26 mouse cellular contexts compared by ENCODE assay signal in the genomic region with DNA sequence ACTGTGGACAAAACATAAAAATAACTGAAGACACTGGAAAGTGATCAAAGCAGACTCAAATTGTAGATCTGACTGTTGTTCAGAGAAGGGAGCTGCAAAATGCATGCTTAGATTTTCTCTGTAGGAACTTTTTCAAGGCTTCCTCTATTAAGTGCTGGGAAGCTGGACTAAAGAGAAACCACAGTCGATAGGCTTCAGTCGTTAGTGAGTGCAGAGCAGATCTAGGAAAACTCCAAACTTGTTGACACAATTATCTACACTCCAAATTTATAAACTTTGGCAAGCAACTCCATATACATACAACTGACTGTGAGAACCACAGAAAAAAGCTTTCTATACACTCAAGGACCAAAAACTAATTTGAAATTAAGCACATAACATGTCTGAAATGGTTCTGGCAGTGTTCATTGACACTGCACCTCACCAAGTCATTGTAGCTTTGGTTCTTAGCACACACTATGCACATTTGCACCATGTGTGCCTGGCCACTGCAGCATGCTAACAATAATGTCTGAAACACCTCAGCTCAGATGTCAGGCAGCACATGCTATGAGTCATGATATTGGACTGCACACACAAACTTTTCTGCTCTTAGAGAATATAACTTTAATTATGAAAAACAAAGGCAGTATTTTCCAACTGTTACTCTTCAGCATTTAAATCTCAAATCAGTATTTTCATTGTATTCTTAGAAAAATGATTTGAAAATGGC.
DNase-seq lines count a peak whose midpoint lies in the region; ATAC-seq and TF ChIP-seq lines count a peak whose summit lies in the region.
"Had no signal": no experiment of that assay in that cellular context is flagged by ENCODE, and none has a peak within 500 bp of the region (broad histone marks: within the 10 kb centered on the region; RNA-seq: fewer than 3 reads in every experiment).

No protein-coding gene starts in this region.

- no peaks in the 10 kb centered on the region for H3K4me1 ChIP-seq in embryonic facial prominence, embryonic 14.5 days (ENCODE audit: control insufficient read depth, insufficient read depth, low read length)
- H3K4me1 ChIP-seq in embryonic facial prominence, embryonic 10.5 days: peaks cover 10% of the 10 kb centered on the region; the same call in 1 of the 2 replicates
- no peaks in the 10 kb centered on the region for H3K4me1 ChIP-seq in lung, embryonic 14.5 days (ENCODE audit: insufficient read depth)
- no peaks in the 10 kb centered on the region; the same call in 1 of the 2 replicates for H3K4me1 ChIP-seq in midbrain, embryonic 11.5 days (ENCODE audit: control insufficient read depth, insufficient read depth, low read length)
- H3K4me1 ChIP-seq in midbrain, embryonic 13.5 days (replicated peaks): peaks cover 9% of the 10 kb centered on the region
- H3K4me1 ChIP-seq: forebrain, embryonic 15.5 days; limb, embryonic 15.5 days; liver, embryonic 13.5 days; midbrain, embryonic 15.5 days; stomach, embryonic 15.5 days had no signal

- H3K4me3 ChIP-seq in embryonic facial prominence, embryonic 14.5 days (ENCODE audit: low read depth, low read length): no peak overlapping the region
- no peak overlapping the region for H3K4me3 ChIP-seq in embryonic facial prominence, embryonic 10.5 days
- H3K4me3 ChIP-seq in lung, embryonic 14.5 days (ENCODE audit: low read depth, low read length): no peak overlapping the region
- no peak overlapping the region for H3K4me3 ChIP-seq in midbrain, embryonic 11.5 days (ENCODE audit: low read depth, low read length)
- H3K4me3 ChIP-seq in midbrain, embryonic 13.5 days (replicated peaks): no peak overlapping the region
- no peak overlapping the region for H3K4me3 ChIP-seq in left cerebral cortex, adult 2 months
- H3K4me3 ChIP-seq: forebrain, embryonic 15.5 days; hindbrain, embryonic 12.5 days; limb, embryonic 15.5 days; liver, embryonic 13.5 days; midbrain, embryonic 15.5 days; neural tube, embryonic 15.5 days; stomach, embryonic 15.5 days had no signal

- no peak overlapping the region for H3K4me2 ChIP-seq in embryonic facial prominence, embryonic 14.5 days (ENCODE audit: low read depth, low read length)
- no peak overlapping the region for H3K4me2 ChIP-seq in lung, embryonic 14.5 days
- no peak overlapping the region for H3K4me2 ChIP-seq in midbrain, embryonic 11.5 days
- H3K4me2 ChIP-seq in midbrain, embryonic 13.5 days (replicated peaks): no peak overlapping the region
- H3K4me2 ChIP-seq: forebrain, embryonic 15.5 days; hindbrain, embryonic 12.5 days; limb, embryonic 15.5 days; liver, embryonic 13.5 days; midbrain, embryonic 15.5 days; neural tube, embryonic 15.5 days; stomach, embryonic 15.5 days had no signal

- H3K27me3 ChIP-seq in embryonic facial prominence, embryonic 14.5 days (replicated peaks; ENCODE audit: control insufficient read depth, insufficient read depth, low read length): no peaks in the 10 kb centered on the region
- H3K27me3 ChIP-seq in embryonic facial prominence, embryonic 10.5 days (replicated peaks; ENCODE audit: low read depth, poor library complexity, severe bottlenecking): no peaks in the 10 kb centered on the region
- H3K27me3 ChIP-seq in lung, embryonic 14.5 days (ENCODE audit: insufficient read depth, low read length): no peaks in the 10 kb centered on the region
- no peaks in the 10 kb centered on the region for H3K27me3 ChIP-seq in midbrain, embryonic 11.5 days (ENCODE audit: control insufficient read depth, insufficient read depth, low read length)
- no peaks in the 10 kb centered on the region for H3K27me3 ChIP-seq in midbrain, embryonic 13.5 days
- H3K27me3 ChIP-seq: forebrain, embryonic 15.5 days; hindbrain, embryonic 12.5 days; limb, embryonic 15.5 days; liver, embryonic 13.5 days; midbrain, embryonic 15.5 days; neural tube, embryonic 15.5 days; stomach, embryonic 15.5 days had no signal

- H3K9ac ChIP-seq in embryonic facial prominence, embryonic 14.5 days (ENCODE audit: low read depth, low read length): no peak overlapping the region
- no peak overlapping the region for H3K9ac ChIP-seq in lung, embryonic 14.5 days
- no peak overlapping the region for H3K9ac ChIP-seq in midbrain, embryonic 11.5 days (ENCODE audit: low read length)
- H3K9ac ChIP-seq in midbrain, embryonic 13.5 days (replicated peaks): no peak overlapping the region
- H3K9ac ChIP-seq: forebrain, embryonic 15.5 days; hindbrain, embryonic 12.5 days; limb, embryonic 15.5 days; liver, embryonic 13.5 days; midbrain, embryonic 15.5 days; neural tube, embryonic 15.5 days; stomach, embryonic 15.5 days had no signal

- no peak for ATAC-seq in embryonic facial prominence, embryonic 14.5 days (ENCODE audit: low read depth)
- peak; percentile 84 for ATAC-seq in lung, embryonic 14.5 days (ENCODE audit: insufficient read depth)
- ATAC-seq in midbrain, embryonic 11.5 days (ENCODE audit: low FRiP score): no peak
- no peak for ATAC-seq in midbrain, embryonic 13.5 days
- no peak for ATAC-seq in cerebellum, adult (ENCODE audit: insufficient number of reproducible peaks, low FRiP score, low TSS enrichment)
- ATAC-seq: forebrain, embryonic 15.5 days; hindbrain, postnatal 0 days; intestine, embryonic 16.5 days; midbrain, embryonic 15.5 days had no signal

- DNase-seq in embryonic facial prominence, embryonic 14.5 days (ENCODE audit: low spot score): no peak
- DNase-seq in embryonic facial prominence, embryonic 10.5 days (ENCODE audit: low spot score): no peak
- DNase-seq in lung, embryonic 14.5 days: peak; percentile 67
- no peak for DNase-seq in lung, postnatal 14 days
- DNase-seq in midbrain, embryonic 11.5 days (ENCODE audit: low spot score, missing footprints): peak; percentile 37
- DNase-seq in left cerebral cortex, adult 2 months (ENCODE audit: extremely low spot score in 1 of 2, low spot score in 2 of 2): no peak
- DNase-seq: adrenal gland, adult 8-10 months; cerebellum, adult 8-10 months; cerebellum, postnatal 25 days; heart, postnatal 36 days; kidney, adult 9 months; kidney, postnatal 25 days; liver, embryonic 13.5 days; lung, adult 18-20 months; retina, postnatal 1 day; right cerebral cortex, postnatal 14 days had no signal

- no peaks in the 10 kb centered on the region for H3K9me3 ChIP-seq in embryonic facial prominence, embryonic 14.5 days (ENCODE audit: control insufficient read depth, low read length)
- no peaks in the 10 kb centered on the region for H3K9me3 ChIP-seq in embryonic facial prominence, embryonic 10.5 days
- H3K9me3 ChIP-seq in lung, embryonic 14.5 days (ENCODE audit: low read depth, low read length): no peaks in the 10 kb centered on the region
- no peaks in the 10 kb centered on the region for H3K9me3 ChIP-seq in midbrain, embryonic 11.5 days (ENCODE audit: control insufficient read depth, low read length)
- no peaks in the 10 kb centered on the region for H3K9me3 ChIP-seq in midbrain, embryonic 13.5 days
- H3K9me3 ChIP-seq: forebrain, embryonic 15.5 days; hindbrain, embryonic 12.5 days; limb, embryonic 15.5 days; liver, embryonic 13.5 days; midbrain, embryonic 15.5 days; neural tube, embryonic 15.5 days; stomach, embryonic 15.5 days had no signal

- 54% methylated on average over 2 of the region's 2 CpGs for WGBS in embryonic facial prominence, embryonic 14.5 days
- WGBS in embryonic facial prominence, embryonic 10.5 days: 86% methylated on average over 2 of the region's 2 CpGs
- WGBS in lung, embryonic 14.5 days: 32% methylated on average over 2 of the region's 2 CpGs
- 85% methylated on average over 2 of the region's 2 CpGs for WGBS in midbrain, embryonic 11.5 days
- WGBS in midbrain, embryonic 13.5 days: 74% methylated on average over 2 of the region's 2 CpGs

- no peak for TF ChIP-seq CTCF in lung, embryonic 14.5 days (IDR thresholded peaks at IDR 0.05; ENCODE audit: low read depth)
- no peak for TF ChIP-seq CTCF in left cerebral cortex, adult 2 months (IDR thresholded peaks at IDR 0.05)

- peak overlapping the region; percentile 6; the same call in 1 of the 2 replicates for H3K27ac ChIP-seq in embryonic facial prominence, embryonic 14.5 days (replicated peaks; ENCODE audit: low read depth, low read length)
- no peak overlapping the region for H3K27ac ChIP-seq in embryonic facial prominence, embryonic 10.5 days (replicated peaks)
- peak overlapping the region; percentile 26 for H3K27ac ChIP-seq in lung, embryonic 14.5 days (ENCODE audit: low read depth)
- H3K27ac ChIP-seq in midbrain, embryonic 11.5 days (ENCODE audit: low read depth, low read length): no peak overlapping the region
- H3K27ac ChIP-seq in midbrain, embryonic 13.5 days: no peak overlapping the region
- no peak overlapping the region for H3K27ac ChIP-seq in left cerebral cortex, adult 2 months
- H3K27ac ChIP-seq: forebrain, embryonic 15.5 days; hindbrain, embryonic 12.5 days; hindbrain, postnatal 0 days; limb, embryonic 15.5 days; liver, embryonic 13.5 days; midbrain, embryonic 15.5 days; neural tube, embryonic 15.5 days; stomach, embryonic 15.5 days had no signal

- no peaks in the 10 kb centered on the region for H3K36me3 ChIP-seq in embryonic facial prominence, embryonic 14.5 days (ENCODE audit: control insufficient read depth, insufficient read depth, low read length)
- H3K36me3 ChIP-seq in embryonic facial prominence, embryonic 10.5 days (replicated peaks): no peaks in the 10 kb centered on the region
- H3K36me3 ChIP-seq in lung, embryonic 14.5 days (ENCODE audit: insufficient read depth): no peaks in the 10 kb centered on the region
- no peaks in the 10 kb centered on the region for H3K36me3 ChIP-seq in midbrain, embryonic 11.5 days (ENCODE audit: control insufficient read depth, insufficient read depth, low read length)
- no peaks in the 10 kb centered on the region for H3K36me3 ChIP-seq in midbrain, embryonic 13.5 days
- H3K36me3 ChIP-seq: forebrain, embryonic 15.5 days; hindbrain, embryonic 12.5 days; limb, embryonic 15.5 days; liver, embryonic 13.5 days; neural tube, embryonic 15.5 days; stomach, embryonic 15.5 days had no signal

- intact Hi-C loops in left cerebral cortex, adult 2 months (cut with DNase I): no loop called here

Comparison
In these comparisons a context has a peak if more than half of its experiments do, and no peak if none do; other contexts are left out.
1. DNase-seq: peak in lung, embryonic 14.5 days (single experiment) and midbrain, embryonic 11.5 days (single experiment); none in embryonic facial prominence, embryonic 14.5 days (single experiment), embryonic facial prominence, embryonic 10.5 days (single experiment), lung, postnatal 14 days (single experiment) and left cerebral cortex, adult 2 months (0 of 2).
2. H3K27ac ChIP-seq: peak in embryonic facial prominence, embryonic 14.5 days (single experiment) and lung, embryonic 14.5 days (single experiment); none in embryonic facial prominence, embryonic 10.5 days (single experiment), midbrain, embryonic 11.5 days (single experiment), midbrain, embryonic 13.5 days (single experiment) and left cerebral cortex, adult 2 months (single experiment).